Mouse (Mus musculus) lung, embryonic 14.5 days (tissue): ENCODE measurements at regions not wholly inside any gene's neighbourhood (a gene's known extent, or its start where the extent isn't known, plus 50 kb on each side); places are given as distances from the start of the nearest gene placed in this dataset.

ENCODE experiments used
- ATAC-seq: fragments of 200-750 bp; cut with Nextera tagmentation; 2 replicates; pipeline ENCODE4 v1.8.0; 2017; ENCODE audit warnings: mild to moderate bottlenecking, moderate TSS enrichment, moderate library complexity; ENCODE audit not compliant: insufficient read depth
- DNase-seq: peaks from one replicate; pipeline ENCODE4 v3.0.0-alpha.2; 2015
- H3K27ac ChIP-seq: fragments of 300-500 bp; sonication (generic); 2 replicates; pipeline ENCODE4 v1.5.1; 2014; ENCODE audit warnings: low read depth, mild to moderate bottlenecking, moderate library complexity
- H3K27me3 ChIP-seq: fragments of 300-500 bp; sonication (generic); 2 replicates; pipeline ENCODE4 v1.6.1; 2014; ENCODE audit warnings: low read length, control low read depth; ENCODE audit not compliant: insufficient read depth
- H3K36me3 ChIP-seq: fragments of 300-500 bp; sonication (generic); 2 replicates; pipeline ENCODE4 v1.6.1; 2014; ENCODE audit warnings: control low read depth; ENCODE audit not compliant: insufficient read depth
- H3K4me1 ChIP-seq: fragments of 300-500 bp; sonication (generic); 2 replicates; pipeline ENCODE4 v1.6.1; 2014; ENCODE audit warnings: antibody characterized with exemption, control low read depth; ENCODE audit not compliant: insufficient read depth
- H3K4me2 ChIP-seq: fragments of 300-500 bp; sonication (generic); 2 replicates; pipeline ENCODE4 v1.6.1; 2014; ENCODE audit warnings: mild to moderate bottlenecking
- H3K4me3 ChIP-seq: fragments of 300-500 bp; sonication (generic); 2 replicates; pipeline ENCODE4 v1.5.1; 2014; ENCODE audit warnings: low read depth, low read length
- H3K9ac ChIP-seq: fragments of 300-500 bp; sonication (generic); 2 replicates; pipeline ENCODE4 v1.6.1; 2014
- H3K9me3 ChIP-seq: fragments of 300-500 bp; sonication (generic); 2 replicates; pipeline ENCODE4 v1.6.1; 2016; ENCODE audit warnings: low read depth, low read length, control low read depth
- CTCF ChIP-seq: IDR thresholded peaks from 2 replicates; pipeline ENCODE4 v1.5.1; 2016; ENCODE audit warnings: antibody characterized with exemption, low read depth
- WGBS: fragments of 180-500 bp; shearing (Covaris S2); extraction: QIAGEN DNeasy Blood & Tissue Kit; methylation state at CpG from one replicate; pipeline ENCODE4 v1.1.7; 2014; 5-methylcytosine and 5-hydroxymethylcytosine counted together

DNA sequence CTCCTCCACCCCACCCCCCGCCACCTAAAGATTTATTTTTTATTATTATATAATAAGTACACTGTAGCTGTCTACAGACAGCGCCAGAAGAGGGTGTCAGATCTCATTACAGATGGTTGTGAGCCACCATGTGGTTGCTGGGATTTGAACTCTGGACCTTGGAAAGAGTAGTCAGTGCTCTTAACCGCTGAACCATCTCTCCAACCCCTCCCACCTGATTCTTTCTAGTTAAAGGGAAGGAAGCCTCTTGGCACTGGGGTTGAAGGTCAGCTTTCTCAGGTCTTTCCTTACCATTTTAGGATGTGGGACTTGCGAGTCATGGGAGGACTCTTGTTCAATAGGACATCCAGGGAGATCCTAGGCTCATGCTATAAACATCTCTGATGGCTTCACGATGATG, 54.7 kb downstream of the Hes1 start:
- WGBS, result 90% methylated on average over 5 of the region's 5 CpGs
- no peak for TF ChIP-seq CTCF
- no peak overlapping the region for H3K4me3 ChIP-seq
- no peaks in the 10 kb centered on the region for H3K36me3 ChIP-seq
- H3K4me2 ChIP-seq, result no peak overlapping the region
- no peaks in the 10 kb centered on the region for H3K27me3 ChIP-seq
- no peak for ATAC-seq
- H3K27ac ChIP-seq, result no peak overlapping the region
- H3K9ac ChIP-seq, result no peak overlapping the region
- DNase-seq, result no peak
- H3K9me3 ChIP-seq, result no peaks in the 10 kb centered on the region
- peaks cover 15% of the 10 kb centered on the region for H3K4me1 ChIP-seq

DNA sequence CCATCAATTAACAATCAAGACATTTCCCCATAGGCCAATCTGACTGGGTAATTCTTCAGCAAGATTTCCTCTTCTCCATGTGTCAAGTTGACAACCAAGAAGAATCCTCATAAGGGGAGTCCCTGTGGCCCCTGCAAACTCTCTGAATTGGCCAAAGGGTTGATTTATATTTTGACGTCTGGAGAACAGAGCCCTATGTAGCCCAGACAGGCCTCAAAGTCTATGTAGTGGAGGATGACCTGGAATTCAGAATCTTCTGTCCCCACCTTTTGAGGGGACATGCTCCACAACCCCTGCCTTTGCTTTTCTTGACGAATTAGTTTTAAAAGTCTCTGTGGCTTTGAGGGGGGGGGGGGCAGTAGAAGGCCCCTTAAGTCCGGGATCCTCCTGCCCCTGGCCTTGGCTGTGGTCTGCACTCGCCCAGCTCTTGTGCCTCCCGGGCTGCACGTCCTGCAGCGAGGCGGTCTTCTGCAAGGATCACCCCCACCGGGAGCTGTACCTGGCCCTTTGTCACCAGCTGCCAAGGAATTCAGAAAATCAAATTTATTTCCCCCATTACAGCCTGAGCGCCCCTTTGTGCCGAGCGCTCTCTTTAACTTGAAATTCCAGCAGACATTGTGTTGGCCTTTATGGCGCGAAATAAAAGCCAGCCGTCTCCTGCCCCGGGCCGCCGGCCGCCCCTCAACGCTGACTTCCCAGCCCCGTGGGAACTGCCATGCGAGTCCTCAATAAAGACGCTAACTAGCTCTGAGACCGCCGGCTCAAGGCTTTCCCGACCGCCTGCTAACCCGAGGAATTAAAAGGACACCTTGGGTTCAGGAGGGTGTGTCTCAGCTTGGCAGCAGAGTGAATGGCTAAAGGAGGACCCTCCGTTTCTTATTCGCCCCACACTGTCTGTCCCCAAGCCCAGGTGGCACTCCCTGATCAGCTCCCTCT, 56.4 kb downstream of the Hes1 start:
- Histone ChIP-seq H3K36me3 (no peaks in the 10 kb centered on the region), H3K27ac (no peak overlapping the region), H3K4me1 (peaks cover 9% of the 10 kb centered on the region; the same call in 1 of the 2 replicates), H3K4me2 (peak overlapping the region; percentile 41; the same call in 1 of the 2 replicates), H3K4me3 (no peak overlapping the region), H3K9me3 (no peaks in the 10 kb centered on the region), H3K27me3 (no peaks in the 10 kb centered on the region), H3K9ac (no peak overlapping the region)
- WGBS, result 20% methylated on average over 30 of the region's 30 CpGs
- no peak; the same call in 1 of the 2 replicates for ATAC-seq
- peak; percentile 38 for DNase-seq
- no peak for TF ChIP-seq CTCF

DNA sequence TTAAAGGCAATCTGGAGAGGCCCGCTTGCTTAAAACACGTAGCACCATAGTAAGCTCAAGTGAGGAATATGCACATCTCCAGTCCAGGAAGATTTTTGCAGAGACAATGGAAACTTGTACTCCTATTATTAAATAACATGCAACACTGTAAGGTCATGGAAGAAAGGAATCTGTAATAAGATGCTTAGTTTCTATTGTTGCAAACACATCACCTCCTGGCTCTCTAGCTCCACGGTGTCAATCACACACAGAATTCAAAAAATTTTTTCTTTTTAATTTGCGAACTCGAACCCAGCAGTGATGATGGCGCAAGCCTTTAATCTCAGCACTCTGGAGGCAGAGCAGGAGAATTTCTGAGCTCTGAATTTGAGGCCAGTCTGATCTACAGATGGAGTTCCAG, 57.4 kb downstream of the Hes1 start:
- Histone ChIP-seq H3K9me3 (no peaks in the 10 kb centered on the region), H3K4me1 (peaks cover 9% of the 10 kb centered on the region; the same call in 1 of the 2 replicates), H3K4me2 (no peak overlapping the region), H3K36me3 (no peaks in the 10 kb centered on the region), H3K4me3 (no peak overlapping the region), H3K9ac (no peak overlapping the region), H3K27me3 (no peaks in the 10 kb centered on the region), H3K27ac (no peak overlapping the region)
- no peak for TF ChIP-seq CTCF
- DNase-seq, result no peak
- ATAC-seq, result no peak
- 78% methylated on average over 6 of the region's 6 CpGs for WGBS

DNA sequence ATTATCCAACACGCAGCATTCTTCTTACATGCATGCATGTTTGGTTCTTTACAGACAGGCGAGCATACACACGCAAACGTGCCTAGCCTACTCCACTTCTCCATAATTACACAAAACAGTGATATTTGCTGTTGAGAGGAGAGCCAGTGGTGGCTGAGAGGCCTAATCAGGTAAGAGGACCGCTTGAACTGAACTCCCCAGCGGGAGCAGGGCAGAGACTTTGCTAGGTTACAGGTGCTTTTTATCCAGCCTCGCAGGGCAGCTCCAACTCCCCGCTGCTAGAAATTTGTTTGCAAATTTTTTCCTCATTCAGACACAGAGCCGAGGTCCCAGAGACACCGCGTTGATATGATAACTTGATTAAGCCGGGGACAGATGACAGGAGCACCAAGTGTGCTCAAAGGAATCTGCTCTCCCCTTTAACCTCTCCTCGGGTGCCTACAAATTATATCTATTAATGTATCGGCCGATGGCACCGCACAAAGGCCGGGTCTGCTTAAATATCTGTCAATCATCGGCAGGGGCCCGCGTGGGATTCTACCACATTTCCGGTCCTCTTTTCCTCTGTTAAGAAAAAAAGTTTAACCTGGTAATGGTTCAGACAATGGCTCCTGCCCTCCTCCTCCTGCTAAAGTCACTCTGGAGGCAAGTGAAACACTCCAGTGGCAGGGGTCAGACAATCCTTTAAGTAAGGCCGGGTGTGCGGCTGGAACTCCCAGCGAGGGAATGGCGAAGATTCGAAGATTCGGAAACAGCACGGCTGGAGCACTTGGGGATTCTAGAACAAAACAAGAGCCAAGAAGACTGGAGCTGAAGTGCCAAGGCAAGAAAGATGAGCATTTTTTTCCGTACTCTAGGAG, 58.3 kb downstream of the Hes1 start:
- H3K9ac ChIP-seq, result no peak overlapping the region
- H3K36me3 ChIP-seq, result no peaks in the 10 kb centered on the region
- H3K4me1 ChIP-seq, result peaks cover 9% of the 10 kb centered on the region; the same call in 1 of the 2 replicates
- H3K27ac ChIP-seq, result no peak overlapping the region
- H3K4me2 ChIP-seq, result no peak overlapping the region
- ATAC-seq, result no peak
- no peak for TF ChIP-seq CTCF
- no peaks in the 10 kb centered on the region for H3K27me3 ChIP-seq
- 26% methylated on average over 29 of the region's 29 CpGs for WGBS
- H3K4me3 ChIP-seq, result no peak overlapping the region
- H3K9me3 ChIP-seq, result no peaks in the 10 kb centered on the region
- DNase-seq, result peak; percentile 35

DNA sequence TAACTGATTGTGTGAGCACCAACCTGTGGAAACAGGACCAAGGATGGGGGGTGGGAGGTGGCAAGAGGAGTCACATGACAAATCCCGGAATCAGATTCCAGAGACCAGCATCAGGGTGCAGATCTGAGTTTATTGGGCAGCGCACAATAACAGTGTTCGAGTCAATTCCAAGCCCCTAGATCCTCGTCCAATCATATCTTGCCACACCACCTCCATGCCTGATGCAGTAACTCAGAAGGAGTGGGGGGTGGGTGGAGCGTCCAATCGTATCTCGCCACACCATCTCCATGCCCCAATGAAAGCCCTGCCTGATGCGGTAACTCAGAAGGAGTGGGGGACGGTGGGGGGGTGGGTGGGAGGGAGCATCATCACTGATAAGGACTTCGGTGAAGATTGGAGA, 62.8 kb downstream of the Hes1 start:
- H3K27me3 ChIP-seq, result no peaks in the 10 kb centered on the region
- no peak overlapping the region for H3K4me2 ChIP-seq
- no peaks in the 10 kb centered on the region for H3K36me3 ChIP-seq
- no peaks in the 10 kb centered on the region for H3K9me3 ChIP-seq
- no peak for TF ChIP-seq CTCF
- H3K9ac ChIP-seq, result no peak overlapping the region
- H3K4me1 ChIP-seq, result peaks cover 9% of the 10 kb centered on the region; the same call in 1 of the 2 replicates
- DNase-seq (no peak), ATAC-seq (no peak)
- H3K4me3 ChIP-seq, result no peak overlapping the region
- 91% methylated on average over 10 of the region's 10 CpGs for WGBS
- H3K27ac ChIP-seq, result no peak overlapping the region

DNA sequence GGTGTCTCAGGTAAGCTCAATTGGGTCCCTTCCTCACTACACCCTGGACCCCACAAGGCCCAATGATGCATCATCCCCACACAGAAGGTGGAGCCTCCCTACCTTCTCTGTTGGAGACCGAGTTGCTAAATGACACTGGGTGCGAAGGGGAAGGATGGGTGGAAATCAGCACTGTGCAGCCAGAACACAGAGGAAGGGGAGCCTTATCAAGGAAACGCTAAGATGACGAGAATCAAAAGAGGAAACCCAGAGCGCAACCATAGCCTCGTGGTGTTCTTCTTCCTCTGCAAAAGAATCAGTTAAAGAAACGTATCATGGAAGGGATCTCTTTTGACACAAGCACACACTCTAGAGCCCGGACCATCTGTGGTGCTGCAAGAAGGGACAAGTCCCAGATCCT, 64.6 kb downstream of the Hes1 start:
- no peaks in the 10 kb centered on the region for H3K4me1 ChIP-seq
- no peaks in the 10 kb centered on the region for H3K9me3 ChIP-seq
- no peak overlapping the region for H3K9ac ChIP-seq
- no peak for DNase-seq
- no peak overlapping the region for H3K4me2 ChIP-seq
- no peak overlapping the region for H3K4me3 ChIP-seq
- H3K27me3 ChIP-seq, result no peaks in the 10 kb centered on the region
- H3K36me3 ChIP-seq, result no peaks in the 10 kb centered on the region
- TF ChIP-seq CTCF, result no peak
- H3K27ac ChIP-seq, result no peak overlapping the region
- WGBS, result 80% methylated on average over 8 of the region's 8 CpGs
- no peak for ATAC-seq
